Mouse (Mus musculus) liver, embryonic 14.5 days (tissue): ENCODE results near the gene Agpat4. TPM values are rescaled to one million over a fixed set of nuclear protein-coding genes. Genes with fewer than 3 reads are reported as not detected.

Experiments used
- ATAC-seq: fragments of 200-750 bp; cut with Nextera tagmentation; 2 replicates; pipeline ENCODE4 v1.8.0; 2017; ENCODE audit warnings: moderate number of reproducible peaks, mild to moderate bottlenecking, moderate library complexity; ENCODE audit not compliant: insufficient read depth
- DNase-seq, 3 experiments: peaks; one replicate each; pipeline ENCODE4 v3.0.0-alpha.2; 2012 to 2013; ENCODE audit warnings: low read depth in 3 of 3, low spot score in 3 of 3
- H3K27ac ChIP-seq: fragments of 300-500 bp; sonication (generic); 2 replicates; pipeline ENCODE4 v1.5.1; 2014; ENCODE audit warnings: moderate library complexity, mild to moderate bottlenecking, control low read depth, inconsistent platforms
- H3K27me3 ChIP-seq: fragments of 300-500 bp; sonication (generic); 2 replicates; pipeline ENCODE4 v1.6.1; 2014; ENCODE audit warnings: mild to moderate bottlenecking, low read length, moderate library complexity; ENCODE audit not compliant: control insufficient read depth, insufficient read depth
- H3K36me3 ChIP-seq: fragments of 300-500 bp; sonication (generic); replicated peaks from 2 replicates; pipeline ENCODE4 v1.6.1; 2014; ENCODE audit warnings: low read depth; ENCODE audit not compliant: control insufficient read depth, insufficient read depth
- H3K4me1 ChIP-seq, 2 experiments: fragments of 200-500 bp in 1 of 2; fragments of 300-500 bp in 1 of 2; sonication (generic) in 1 of 2; replicated peaks; 2 replicates each; pipeline ENCODE4 v1.6.1; 2012 to 2014; ENCODE audit warnings: antibody characterized with exemption in 1 of 2, inconsistent platforms in 1 of 2, low read length in 1 of 2; ENCODE audit not compliant: control insufficient read depth in 2 of 2, insufficient read depth in 2 of 2
- H3K4me2 ChIP-seq: fragments of 300-500 bp; sonication (generic); 2 replicates; pipeline ENCODE4 v1.6.1; 2014; ENCODE audit warnings: low read depth, mild to moderate bottlenecking, control low read depth, moderate library complexity
- H3K4me3 ChIP-seq, 2 experiments: fragments of 200-500 bp in 1 of 2; fragments of 300-500 bp in 1 of 2; sonication (generic) in 1 of 2; 2 replicates each; pipeline ENCODE4 v1.5.1; 2012 to 2014; ENCODE audit warnings: low read depth in 2 of 2, low read length in 2 of 2, mild to moderate bottlenecking in 2 of 2, control low read depth in 1 of 2, inconsistent platforms in 1 of 2, moderate library complexity in 1 of 2; ENCODE audit not compliant: insufficient read depth in 1 of 2
- H3K9ac ChIP-seq: fragments of 300-500 bp; sonication (generic); replicated peaks from 2 replicates; pipeline ENCODE4 v1.6.1; 2014; ENCODE audit warnings: mild to moderate bottlenecking, control low read depth, moderate library complexity
- H3K9me3 ChIP-seq: fragments of 300-500 bp; sonication (generic); 2 replicates; pipeline ENCODE4 v1.6.1; 2016; ENCODE audit warnings: low read length, mixed read lengths; ENCODE audit not compliant: control insufficient read depth
- CTCF ChIP-seq: IDR thresholded peaks from 2 replicates; pipeline ENCODE4 v1.5.1; 2016; ENCODE audit warnings: antibody characterized with exemption, low read depth, control low read depth
- EP300 ChIP-seq: IDR thresholded peaks from 2 replicates; pipeline ENCODE4 v1.6.1; 2016; ENCODE audit warnings: antibody characterized with exemption, low read depth
- WGBS: fragments of 180-500 bp; shearing (Covaris S2); extraction: QIAGEN DNeasy Blood & Tissue Kit; methylation state at CpG from one replicate; pipeline ENCODE4 v1.1.7; 2014; ENCODE audit not compliant: insufficient replicate concordance; 5-methylcytosine and 5-hydroxymethylcytosine counted together
- polyA plus RNA-seq, 2 experiments: library from polyadenylated mRNA; depleted of rRNA in 1 of 2; stranded (reverse) in 1 of 2; unstranded in 1 of 2; fragments of >200 nt; fragmentation: Nextera tagmentation in 1 of 2; extraction: Ambion mirVana in 1 of 2; gene quantifications; 2 replicates each; pipeline versions ENCODE4 v1.2.1 to v1.2.3; 2012 to 2014

The Agpat4 gene
- polyA plus RNA-seq, 2 experiments: 10.5 to 16.2 TPM

- H3K9ac ChIP-seq: no peak overlapping the region
- peaks cover 12 to 17% of the 10 kb centered on the region in 2 experiments for H3K4me1 ChIP-seq
- H3K27ac ChIP-seq: no peak overlapping the region
- H3K27me3 ChIP-seq: no peaks in the 10 kb centered on the region
- peaks cover 44% of the 10 kb centered on the region for H3K36me3 ChIP-seq
- no peaks in the 10 kb centered on the region for H3K9me3 ChIP-seq
- TF ChIP-seq CTCF: no peak
- no peak for TF ChIP-seq EP300
- 79% methylated on average over 2 of the region's 2 CpGs for WGBS
- DNase-seq: peak in 1 of 3 experiments; percentile 24
- H3K4me2 ChIP-seq: no peak overlapping the region
- ATAC-seq: peak; percentile 46
- no peak overlapping the region for H3K4me3 ChIP-seq
These were observed 32.5 kb downstream of the Agpat4 start for GRCm38 (mm10) chr17:12150970-12151369.

- H3K4me3 ChIP-seq: no peak overlapping the region
- TF ChIP-seq EP300 (no peak), CTCF (no peak)
- peaks cover 50% of the 10 kb centered on the region for H3K36me3 ChIP-seq
- no peak for DNase-seq
- H3K9ac ChIP-seq: no peak overlapping the region
- ATAC-seq: no peak
- H3K4me1 ChIP-seq: peaks cover 5 to 11% of the 10 kb centered on the region in 2 experiments
- H3K9me3 ChIP-seq: no peaks in the 10 kb centered on the region
- WGBS: 69% methylated on average over 2 of the region's 2 CpGs
- no peaks in the 10 kb centered on the region for H3K27me3 ChIP-seq
- H3K4me2 ChIP-seq: no peak overlapping the region
- H3K27ac ChIP-seq: no peak overlapping the region
These were observed 35.8 kb downstream of the Agpat4 start for GRCm38 (mm10) chr17:12154260-12154659.

GRCm38 (mm10) chr17:12155236-12155635, 36.7 kb downstream of the Agpat4 start:
- WGBS: 92% methylated on average over 6 of the region's 6 CpGs
- no peak for TF ChIP-seq EP300
- no peak for TF ChIP-seq CTCF
- no peaks in the 10 kb centered on the region for H3K27me3 ChIP-seq
- H3K4me1 ChIP-seq: peaks cover 0 to 4% of the 10 kb centered on the region in 2 experiments; a peak in 3 of 4 replicates
- no peak overlapping the region for H3K4me3 ChIP-seq
- H3K9me3 ChIP-seq: no peaks in the 10 kb centered on the region
- H3K36me3 ChIP-seq: peaks cover 53% of the 10 kb centered on the region
- no peak overlapping the region for H3K4me2 ChIP-seq
- H3K9ac ChIP-seq: no peak overlapping the region
- no peak overlapping the region for H3K27ac ChIP-seq
- ATAC-seq (no peak), DNase-seq (no peak)

- Histone ChIP-seq H3K9ac (no peak overlapping the region), H3K4me3 (no peak overlapping the region), H3K9me3 (no peaks in the 10 kb centered on the region), H3K4me1 (peaks cover 0 to 8% of the 10 kb centered on the region in 2 experiments), H3K27ac (no peak overlapping the region), H3K36me3 (peaks cover 56% of the 10 kb centered on the region), H3K27me3 (no peaks in the 10 kb centered on the region), H3K4me2 (no peak overlapping the region)
- TF ChIP-seq CTCF: no peak
- TF ChIP-seq EP300: no peak
- ATAC-seq (no peak), DNase-seq (no peak)
- 90% methylated on average over 4 of the region's 4 CpGs for WGBS
These were observed 37.4 kb downstream of the Agpat4 start for GRCm38 (mm10) chr17:12155872-12156271.

GRCm38 (mm10) chr17:12156661-12157060, 38.2 kb downstream of the Agpat4 start:
- WGBS: 84% methylated on average over 3 of the region's 3 CpGs
- ATAC-seq (no peak), DNase-seq (no peak)
- H3K27ac ChIP-seq: no peak overlapping the region
- no peak overlapping the region for H3K4me3 ChIP-seq
- H3K4me2 ChIP-seq: no peak overlapping the region
- H3K4me1 ChIP-seq: peaks cover 0 to 10% of the 10 kb centered on the region in 2 experiments
- TF ChIP-seq CTCF (no peak), EP300 (no peak)
- no peaks in the 10 kb centered on the region for H3K27me3 ChIP-seq
- no peak overlapping the region for H3K9ac ChIP-seq
- peaks cover 52% of the 10 kb centered on the region for H3K36me3 ChIP-seq
- H3K9me3 ChIP-seq: no peaks in the 10 kb centered on the region
